Mouse (Mus musculus): ENCODE data around the gene Wdr59. TPM values are rescaled to one million over a fixed set of nuclear protein-coding genes. Genes with fewer than 3 reads are reported as not detected.
"Not testable (repeated sequence)": the region's sequence is repeated elsewhere in the genome, so short reads cannot be mapped to it uniquely, and the experiment has no call there.

Gene Wdr59
- polyA plus RNA-seq, 1 experiment from 2014 or later = 6.6 TPM

GRCm38 (mm10) chr8:111510401-111510800 is 11.5 kb downstream of the Wdr59 start:
- DNase-seq (ENCODE audit: low spot score) = no peak
- WGBS = 63% methylated on average over 4 of the region's 4 CpGs
- no peak overlapping the region for H3K27ac ChIP-seq (replicated peaks)
- H3K4me1 ChIP-seq = peaks cover 7% of the 10 kb centered on the region
- no peaks in the 10 kb centered on the region for H3K9me3 ChIP-seq
- H3K27me3 ChIP-seq (replicated peaks; ENCODE audit: low read depth, poor library complexity, severe bottlenecking) = no peaks in the 10 kb centered on the region
- H3K36me3 ChIP-seq (replicated peaks) = peaks cover 4% of the 10 kb centered on the region
- H3K4me3 ChIP-seq = no peak overlapping the region

- Histone ChIP-seq H3K27me3 (replicated peaks; ENCODE audit: low read depth, poor library complexity, severe bottlenecking) (no peaks in the 10 kb centered on the region), H3K27ac (replicated peaks) (no peak overlapping the region), H3K4me3 (no peak overlapping the region), H3K36me3 (replicated peaks) (peaks cover 3% of the 10 kb centered on the region), H3K4me1 (peaks cover 7% of the 10 kb centered on the region), H3K9me3 (no peaks in the 10 kb centered on the region)
- 88% methylated on average over 11 of the region's 11 CpGs for whole genome bisulfite sequencing
- DNase-seq (ENCODE audit: low spot score) = no peak
These were observed 12.6 kb downstream of the Wdr59 start for GRCm38 (mm10) chr8:111509278-111509677.

GRCm38 (mm10) chr8:111508566-111508965 is 13.3 kb downstream of the Wdr59 start:
- Histone ChIP-seq H3K27ac (replicated peaks) (no peak overlapping the region), H3K4me3 (no peak overlapping the region), H3K4me1 (peaks cover 7% of the 10 kb centered on the region), H3K36me3 (replicated peaks) (peaks cover 10% of the 10 kb centered on the region), H3K9me3 (no peaks in the 10 kb centered on the region), H3K27me3 (replicated peaks; ENCODE audit: low read depth, poor library complexity, severe bottlenecking) (no peaks in the 10 kb centered on the region)
- 74% methylated on average over 2 of the region's 2 CpGs for WGBS
- DNase-seq (ENCODE audit: low spot score) = no peak

GRCm38 (mm10) chr8:111501724-111502464 is 20.0 kb downstream of the Wdr59 start:
- Histone ChIP-seq H3K4me3 (no peak overlapping the region), H3K27ac (replicated peaks) (no peak overlapping the region), H3K9me3 (no peaks in the 10 kb centered on the region), H3K36me3 (replicated peaks) (peaks cover 47% of the 10 kb centered on the region), H3K4me1 (0 out of 2 replicates have a peak, but pooled peaks cover 4% of the 10 kb centered on the region), H3K27me3 (replicated peaks; ENCODE audit: low read depth, poor library complexity, severe bottlenecking) (no peaks in the 10 kb centered on the region)
- no peak for DNase-seq (ENCODE audit: low spot score)
- WGBS = 75% methylated on average over 11 of the region's 11 CpGs

- peaks cover 67% of the 10 kb centered on the region for H3K36me3 ChIP-seq (replicated peaks)
- DNase-seq (ENCODE audit: low spot score); H3K27me3 ChIP-seq (replicated peaks; ENCODE audit: low read depth, poor library complexity, severe bottlenecking); H3K27ac ChIP-seq (replicated peaks); H3K4me1 ChIP-seq; H3K9me3 ChIP-seq; H3K4me3 ChIP-seq: not testable (repeated sequence)
- WGBS = 90% methylated on average over 6 of the region's 6 CpGs
These were observed 23.6 kb downstream of the Wdr59 start for GRCm38 (mm10) chr8:111498249-111498648.

- no peaks in the 10 kb centered on the region for H3K27me3 ChIP-seq (replicated peaks; ENCODE audit: low read depth, poor library complexity, severe bottlenecking)
- H3K4me1 ChIP-seq = no peaks in the 10 kb centered on the region
- H3K36me3 ChIP-seq (replicated peaks) = peaks cover 73% of the 10 kb centered on the region
- H3K4me3 ChIP-seq = no peak overlapping the region
- WGBS = 89% methylated on average over 7 of the region's 7 CpGs
- no peaks in the 10 kb centered on the region for H3K9me3 ChIP-seq
- no peak for DNase-seq (ENCODE audit: low spot score)
- no peak overlapping the region for H3K27ac ChIP-seq (replicated peaks)
These were observed 25.6 kb downstream of the Wdr59 start for GRCm38 (mm10) chr8:111496326-111496725.

- no peaks in the 10 kb centered on the region for H3K27me3 ChIP-seq (replicated peaks; ENCODE audit: low read depth, poor library complexity, severe bottlenecking)
- no peaks in the 10 kb centered on the region for H3K9me3 ChIP-seq
- H3K4me3 ChIP-seq = no peak overlapping the region
- 93% methylated on average over 3 of the region's 3 CpGs for WGBS
- H3K27ac ChIP-seq (replicated peaks) = no peak overlapping the region
- DNase-seq (ENCODE audit: low spot score) = no peak
- peaks cover 59% of the 10 kb centered on the region for H3K36me3 ChIP-seq (replicated peaks)
- H3K4me1 ChIP-seq = no peaks in the 10 kb centered on the region
These were observed 28.7 kb downstream of the Wdr59 start for GRCm38 (mm10) chr8:111493176-111493575.

- Histone ChIP-seq H3K27ac (replicated peaks) (no peak overlapping the region), H3K27me3 (replicated peaks; ENCODE audit: low read depth, poor library complexity, severe bottlenecking) (no peaks in the 10 kb centered on the region), H3K4me1 (no peaks in the 10 kb centered on the region), H3K9me3 (no peaks in the 10 kb centered on the region), H3K4me3 (no peak overlapping the region), H3K36me3 (replicated peaks) (peaks cover 53% of the 10 kb centered on the region)
- no peak for DNase-seq (ENCODE audit: low spot score)
- 92% methylated on average over 9 of the region's 9 CpGs for WGBS
These were observed 29.4 kb downstream of the Wdr59 start for GRCm38 (mm10) chr8:111492508-111492907.

- Histone ChIP-seq H3K4me1 (no peaks in the 10 kb centered on the region), H3K9me3 (no peaks in the 10 kb centered on the region), H3K27me3 (replicated peaks; ENCODE audit: low read depth, poor library complexity, severe bottlenecking) (no peaks in the 10 kb centered on the region), H3K4me3 (no peak overlapping the region), H3K36me3 (replicated peaks) (peaks cover 51% of the 10 kb centered on the region), H3K27ac (replicated peaks) (no peak overlapping the region)
- WGBS = 83% methylated on average over 7 of the region's 7 CpGs
- no peak for DNase-seq (ENCODE audit: low spot score)
These were observed 30.7 kb downstream of the Wdr59 start for GRCm38 (mm10) chr8:111491191-111491590.

GRCm38 (mm10) chr8:111490034-111490591 is 31.8 kb downstream of the Wdr59 start:
- Histone ChIP-seq H3K4me1 (no peaks in the 10 kb centered on the region), H3K36me3 (replicated peaks) (peaks cover 46% of the 10 kb centered on the region), H3K9me3 (no peaks in the 10 kb centered on the region), H3K4me3 (no peak overlapping the region), H3K27me3 (replicated peaks; ENCODE audit: low read depth, poor library complexity, severe bottlenecking) (no peaks in the 10 kb centered on the region), H3K27ac (replicated peaks) (no peak overlapping the region)
- whole genome bisulfite sequencing = 88% methylated on average over 10 of the region's 10 CpGs
- DNase-seq (ENCODE audit: low spot score) = no peak

GRCm38 (mm10) chr8:111480691-111481090 is 41.2 kb downstream of the Wdr59 start:
- WGBS = 95% methylated on average over 8 of the region's 8 CpGs
- no peaks in the 10 kb centered on the region for H3K9me3 ChIP-seq
- no peak for DNase-seq (ENCODE audit: low spot score)
- peaks cover 75% of the 10 kb centered on the region for H3K36me3 ChIP-seq (replicated peaks)
- H3K4me1 ChIP-seq = no peaks in the 10 kb centered on the region
- H3K27ac ChIP-seq (replicated peaks) = no peak overlapping the region
- H3K27me3 ChIP-seq (replicated peaks; ENCODE audit: low read depth, poor library complexity, severe bottlenecking) = no peaks in the 10 kb centered on the region
- H3K4me3 ChIP-seq = no peak overlapping the region

- Histone ChIP-seq H3K27me3 (replicated peaks; ENCODE audit: low read depth, poor library complexity, severe bottlenecking) (no peaks in the 10 kb centered on the region), H3K4me3 (no peak overlapping the region), H3K27ac (replicated peaks) (no peak overlapping the region), H3K9me3 (no peaks in the 10 kb centered on the region), H3K36me3 (replicated peaks) (peaks cover 59% of the 10 kb centered on the region), H3K4me1 (no peaks in the 10 kb centered on the region)
- DNase-seq (ENCODE audit: low spot score) = no peak
- 94% methylated on average over 5 of the region's 5 CpGs for whole genome bisulfite sequencing
These were observed 44.0 kb downstream of the Wdr59 start for GRCm38 (mm10) chr8:111477761-111478465.
